Mouse (Mus musculus): ENCODE data around the gene Sim1. TPM values are rescaled to one million over a fixed set of nuclear protein-coding genes. Genes with fewer than 3 reads are reported as not detected.

The Sim1 gene
- total RNA-seq (2014; fragmentation: Nextera tagmentation) = not detected in 2 replicates
- total RNA-seq (2017) = not detected in 2 replicates

- peak; percentile 73 for ATAC-seq (replicated peaks; ENCODE audit: low FRiP score, low TSS enrichment, poor library complexity, severe bottlenecking)
These were observed at the start of gene Sim1 for GRCm38 (mm10) chr10:50894170-50894991. Gene Sim1 (plus strand): TSS chr10:50894754.

GRCm38 (mm10) chr10:50868202-50868601 is 26.4 kb upstream of the Sim1 start:
- ATAC-seq (replicated peaks; ENCODE audit: low FRiP score, low TSS enrichment, poor library complexity, severe bottlenecking) = 0 out of 2 replicates have a peak, but pooled peaks have one; percentile 14

GRCm38 (mm10) chr10:50876952-50877351 is 17.6 kb upstream of the Sim1 start:
- peak; percentile 59 for ATAC-seq (replicated peaks; ENCODE audit: low FRiP score, low TSS enrichment, poor library complexity, severe bottlenecking)

GRCm38 (mm10) chr10:50881476-50882069 is 13.0 kb upstream of the Sim1 start:
- no peak for ATAC-seq (replicated peaks; ENCODE audit: low FRiP score, low TSS enrichment, poor library complexity, severe bottlenecking)

- ATAC-seq (replicated peaks; ENCODE audit: low FRiP score, low TSS enrichment, poor library complexity, severe bottlenecking) = no peak
These were observed 12.2 kb upstream of the Sim1 start for GRCm38 (mm10) chr10:50882366-50882765.

GRCm38 (mm10) chr10:50886305-50886704 is 8.2 kb upstream of the Sim1 start:
- no peak for ATAC-seq (replicated peaks; ENCODE audit: low FRiP score, low TSS enrichment, poor library complexity, severe bottlenecking)

GRCm38 (mm10) chr10:50890621-50891020 is 3.9 kb upstream of the Sim1 start:
- no peak for ATAC-seq (replicated peaks; ENCODE audit: low FRiP score, low TSS enrichment, poor library complexity, severe bottlenecking)

GRCm38 (mm10) chr10:50891876-50892711 is 2.5 kb upstream of the Sim1 start:
- no peak for ATAC-seq (replicated peaks; ENCODE audit: low FRiP score, low TSS enrichment, poor library complexity, severe bottlenecking)

- no peak for ATAC-seq (replicated peaks; ENCODE audit: low FRiP score, low TSS enrichment, poor library complexity, severe bottlenecking)
These were observed 1.7 kb upstream of the Sim1 start for GRCm38 (mm10) chr10:50892751-50893320.

GRCm38 (mm10) chr10:50893546-50893945 is 1.0 kb upstream of the Sim1 start:
- no peak for ATAC-seq (replicated peaks; ENCODE audit: low FRiP score, low TSS enrichment, poor library complexity, severe bottlenecking)

- 0 out of 2 replicates have a peak, but pooled peaks have one; percentile 20 for ATAC-seq (replicated peaks; ENCODE audit: low FRiP score, low TSS enrichment, poor library complexity, severe bottlenecking)
These were observed 687 bp downstream of the Sim1 start for GRCm38 (mm10) chr10:50895091-50895790.

GRCm38 (mm10) chr10:50895881-50896766 is 1.6 kb downstream of the Sim1 start:
- no peak for ATAC-seq (replicated peaks; ENCODE audit: low FRiP score, low TSS enrichment, poor library complexity, severe bottlenecking)

- ATAC-seq (replicated peaks; ENCODE audit: low FRiP score, low TSS enrichment, poor library complexity, severe bottlenecking) = no peak
These were observed 2.3 kb downstream of the Sim1 start for GRCm38 (mm10) chr10:50896767-50897390.

GRCm38 (mm10) chr10:50897530-50898471 is 3.2 kb downstream of the Sim1 start:
- ATAC-seq (replicated peaks; ENCODE audit: low FRiP score, low TSS enrichment, poor library complexity, severe bottlenecking) = 0 out of 2 replicates have a peak, but pooled peaks have one; percentile 53

- no peak for ATAC-seq (replicated peaks; ENCODE audit: low FRiP score, low TSS enrichment, poor library complexity, severe bottlenecking)
These were observed 4.1 kb downstream of the Sim1 start for GRCm38 (mm10) chr10:50898621-50899020.

All from megakaryocyte-erythroid progenitor cell, adult 5-6 weeks (primary cell).